Comparison of ENCODE assay signal across 16 mouse cellular contexts in the genomic region with DNA sequence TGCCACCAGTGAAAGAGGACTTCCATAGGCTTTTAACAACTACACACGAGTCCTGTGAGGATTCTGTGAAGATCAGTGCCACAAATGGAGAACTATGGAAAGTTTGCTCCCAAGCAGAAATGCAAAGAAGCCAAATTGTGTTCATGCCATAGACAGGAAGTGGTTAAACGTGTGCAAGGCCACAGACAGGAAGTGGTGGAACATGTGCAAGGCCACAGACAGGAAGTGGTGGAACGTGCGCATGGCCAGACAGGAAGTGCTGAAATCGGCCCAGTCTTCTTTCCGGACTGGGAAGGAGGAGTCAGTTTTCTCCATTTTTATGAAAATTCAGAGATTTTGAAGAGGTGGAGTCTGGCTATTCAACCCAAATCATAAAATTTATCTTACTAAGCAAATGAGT.
DNase-seq lines count a peak whose midpoint lies in the region; ATAC-seq lines count a peak whose summit lies in the region.
"Had no signal": no experiment of that assay in that cellular context is flagged by ENCODE, and none has a peak within 500 bp of the region (broad histone marks: within the 10 kb centered on the region; RNA-seq: fewer than 3 reads in every experiment).

No protein-coding gene starts in this region.

- whole genome bisulfite sequencing in limb, embryonic 10.5 days = 82% methylated on average over 6 of the region's 6 CpGs
- 87% methylated on average over 6 of the region's 6 CpGs for WGBS in hindbrain, embryonic 14.5 days

- H3K4me3 ChIP-seq in limb, embryonic 10.5 days = no peak overlapping the region
- no peak overlapping the region for H3K4me3 ChIP-seq in hindbrain, embryonic 14.5 days (replicated peaks; ENCODE audit: low read length)
- H3K4me3 ChIP-seq: erythroblast, embryonic 14.5 days; heart, embryonic 15.5 days; midbrain, embryonic 12.5 days had no signal

- H3K27me3 ChIP-seq in limb, embryonic 10.5 days (ENCODE audit: low read depth, poor library complexity, severe bottlenecking) = no peaks in the 10 kb centered on the region
- no peaks in the 10 kb centered on the region for H3K27me3 ChIP-seq in splenic B cell, adult 2 months (ENCODE audit: control insufficient read depth, insufficient read depth, low read length, poor library complexity, severe bottlenecking)
- no peaks in the 10 kb centered on the region for H3K27me3 ChIP-seq in hindbrain, embryonic 14.5 days (ENCODE audit: control insufficient read depth, insufficient read depth, low read length)
- H3K27me3 ChIP-seq: heart, embryonic 15.5 days; midbrain, embryonic 12.5 days had no signal

- no peak overlapping the region for H3K27ac ChIP-seq in limb, embryonic 10.5 days
- H3K27ac ChIP-seq in hindbrain, embryonic 14.5 days = no peak overlapping the region
- H3K27ac ChIP-seq: heart, embryonic 15.5 days; hindbrain, postnatal 0 days; midbrain, embryonic 12.5 days had no signal

- DNase-seq in kidney, postnatal 10 days = peak; percentile 9
- no peak for DNase-seq in kidney, adult 11 months
- peak; percentile 36 for DNase-seq in limb, embryonic 10.5 days (ENCODE audit: low spot score)
- DNase-seq in splenic B cell, adult 2 months (ENCODE audit: low read depth, low spot score) = peak; percentile 8
- no peak for DNase-seq in hindbrain, embryonic 14.5 days (ENCODE audit: low spot score)
- no peak for DNase-seq in urinary bladder, adult 2 months (ENCODE audit: low spot score)
- DNase-seq in frontal cortex, postnatal 14 days (ENCODE audit: low spot score in 2 of 2) = no peak
- no peak for DNase-seq in right cerebral cortex, postnatal 10 days (ENCODE audit: low spot score in 2 of 2)
- DNase-seq: cerebellum, adult 11-12 months; gastrocnemius, postnatal 36 days; lung, postnatal 10 days; retina, postnatal 1 day had no signal

- no peak overlapping the region for H3K9ac ChIP-seq in hindbrain, embryonic 14.5 days
- H3K9ac ChIP-seq: heart, embryonic 15.5 days; midbrain, embryonic 12.5 days had no signal

- H3K4me1 ChIP-seq in limb, embryonic 10.5 days = peaks cover 14% of the 10 kb centered on the region; the same call in 1 of the 2 replicates
- no peaks in the 10 kb centered on the region for H3K4me1 ChIP-seq in hindbrain, embryonic 14.5 days (replicated peaks; ENCODE audit: control insufficient read depth, insufficient read depth, low read length)
- H3K4me1 ChIP-seq: heart, embryonic 15.5 days; midbrain, embryonic 12.5 days had no signal

- no peaks in the 10 kb centered on the region for H3K36me3 ChIP-seq in limb, embryonic 10.5 days
- no peaks in the 10 kb centered on the region for H3K36me3 ChIP-seq in splenic B cell, adult 2 months (ENCODE audit: control insufficient read depth, insufficient read depth, low read length, poor library complexity, severe bottlenecking)
- H3K36me3 ChIP-seq in hindbrain, embryonic 14.5 days (replicated peaks; ENCODE audit: control insufficient read depth, insufficient read depth) = no peaks in the 10 kb centered on the region
- H3K36me3 ChIP-seq: heart, embryonic 15.5 days; midbrain, embryonic 12.5 days had no signal

- no peak for ATAC-seq in hindbrain, embryonic 14.5 days (ENCODE audit: low FRiP score)
- ATAC-seq: hindbrain, postnatal 0 days had no signal

- H3K9me3 ChIP-seq in limb, embryonic 10.5 days (replicated peaks) = no peaks in the 10 kb centered on the region
- no peaks in the 10 kb centered on the region for H3K9me3 ChIP-seq in hindbrain, embryonic 14.5 days (ENCODE audit: control insufficient read depth, low read length)
- H3K9me3 ChIP-seq: heart, embryonic 15.5 days; midbrain, embryonic 12.5 days had no signal

- no peak overlapping the region for H3K4me2 ChIP-seq in hindbrain, embryonic 14.5 days (replicated peaks)
- H3K4me2 ChIP-seq: heart, embryonic 15.5 days; midbrain, embryonic 12.5 days had no signal

Comparison
In these comparisons a context has a peak if more than half of its experiments do, and no peak if none do; other contexts are left out.
1. DNase-seq: peak in kidney, postnatal 10 days (single experiment), limb, embryonic 10.5 days (single experiment) and splenic B cell, adult 2 months (single experiment); none in kidney, adult 11 months (single experiment), hindbrain, embryonic 14.5 days (single experiment), urinary bladder, adult 2 months (single experiment), frontal cortex, postnatal 14 days (0 of 2) and right cerebral cortex, postnatal 10 days (0 of 2).